Mouse (Mus musculus): ENCODE measurements around the gene Naa50. TPM values are rescaled to one million over a fixed set of nuclear protein-coding genes. Genes with fewer than 3 reads are reported as not detected.

Gene Naa50
- total RNA-seq, 4 experiments from 2014 or later = 188 to 278 (median 246) TPM

GRCm38 (mm10) chr16:44140186-44140787 lies 657 bp downstream of the Naa50 start:
- peak; percentile 71 to 78 for DNase-seq (ENCODE audit: low spot score in 2 of 2)

DNA sequence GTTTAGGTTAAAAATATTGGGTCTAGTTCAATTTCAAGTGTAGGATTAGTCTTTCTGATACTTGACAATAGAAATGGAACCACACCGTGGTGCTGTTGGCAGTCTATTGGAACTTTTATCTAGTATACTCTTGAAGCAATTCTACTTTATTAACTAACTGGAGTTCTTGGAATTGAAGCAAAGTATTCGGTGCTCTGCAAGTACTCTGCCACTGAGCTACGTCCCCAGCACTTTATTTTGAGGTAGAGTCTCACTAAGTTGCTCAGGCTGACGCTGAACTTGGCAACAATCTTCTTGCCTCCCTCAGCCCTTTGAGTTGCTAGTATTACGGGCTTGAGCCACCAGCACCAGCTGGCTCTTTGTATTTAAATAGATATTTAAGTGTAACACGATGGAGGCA lies 1.9 kb downstream of the Naa50 start:
- peak in 1 of 2 experiments; percentile 28 for DNase-seq (ENCODE audit: low spot score in 2 of 2)

GRCm38 (mm10) chr16:44149002-44149767 lies 9.6 kb downstream of the Naa50 start:
- DNase-seq (ENCODE audit: low spot score in 2 of 2) = no peak

DNA sequence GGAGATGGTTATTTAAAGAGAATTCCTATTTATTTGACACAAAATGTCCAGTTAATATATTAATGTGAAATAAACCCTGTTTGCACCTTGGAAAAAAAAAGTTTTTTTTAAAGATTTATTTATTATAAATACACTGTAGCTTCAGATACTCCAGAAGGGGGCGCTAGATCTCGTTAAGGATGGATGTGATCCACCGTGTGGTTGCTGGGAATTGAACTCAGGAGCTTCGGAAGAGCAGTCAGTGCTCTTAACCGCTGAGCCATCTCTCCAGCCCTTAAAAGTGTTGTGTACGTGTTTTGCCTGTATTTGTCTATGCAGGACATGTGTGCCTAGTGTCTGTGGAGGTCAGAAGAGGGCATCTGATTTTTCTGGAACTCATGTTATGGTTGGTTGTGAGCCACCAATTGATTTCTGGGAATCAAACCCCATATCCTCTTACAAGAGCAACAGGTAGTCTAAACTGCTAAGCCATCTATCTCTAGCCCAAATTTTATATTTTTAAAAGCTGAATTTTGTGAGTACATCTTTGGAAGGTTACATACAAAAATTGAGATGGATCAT lies 14.9 kb downstream of the Naa50 start:
- no peak for DNase-seq (ENCODE audit: low spot score in 2 of 2)

GRCm38 (mm10) chr16:44159325-44159724 lies 19.7 kb downstream of the Naa50 start:
- no peak for DNase-seq (ENCODE audit: low spot score in 2 of 2)

- DNase-seq (ENCODE audit: low spot score in 2 of 2) = no peak
Observed at GRCm38 (mm10) chr16:44163831-44164230, 24.2 kb downstream of the Naa50 start.

- no peak for DNase-seq (ENCODE audit: low spot score in 2 of 2)
Observed at GRCm38 (mm10) chr16:44165182-44165581, 25.6 kb downstream of the Naa50 start.

DNA sequence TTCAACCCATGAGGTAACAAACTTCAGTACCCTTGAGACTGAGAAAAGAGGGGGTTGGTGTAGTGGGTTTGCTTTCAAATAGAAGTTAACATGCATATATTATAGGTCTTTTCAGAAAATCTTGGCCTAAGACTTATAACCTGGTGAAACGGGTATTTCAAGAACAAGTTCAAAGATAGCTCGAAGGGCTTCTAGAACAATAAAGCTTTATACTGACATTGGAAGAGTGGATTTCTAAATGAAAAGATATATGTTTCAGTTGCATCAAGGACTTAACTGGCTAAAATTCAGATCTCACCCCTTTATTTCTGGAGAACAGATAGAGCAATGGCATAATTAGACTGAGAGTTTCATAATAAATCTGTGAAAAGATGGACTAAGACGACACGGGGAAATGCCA lies 29.4 kb downstream of the Naa50 start:
- DNase-seq (ENCODE audit: low spot score in 2 of 2) = no peak

GRCm38 (mm10) chr16:44172297-44173154 lies 32.9 kb downstream of the Naa50 start:
- peak; percentile 98 for DNase-seq (ENCODE audit: low spot score in 2 of 2)

GRCm38 (mm10) chr16:44173155-44173941 lies 33.7 kb downstream of the Naa50 start, which contains the start of gene Usf3:
Gene Usf3 (plus strand): TSS chr16:44173246.
- peak; percentile 33 to 49 for DNase-seq (ENCODE audit: low spot score in 2 of 2)

- DNase-seq (ENCODE audit: low spot score in 2 of 2) = no peak
Observed at GRCm38 (mm10) chr16:44173966-44174530, 34.4 kb downstream of the Naa50 start.

DNA sequence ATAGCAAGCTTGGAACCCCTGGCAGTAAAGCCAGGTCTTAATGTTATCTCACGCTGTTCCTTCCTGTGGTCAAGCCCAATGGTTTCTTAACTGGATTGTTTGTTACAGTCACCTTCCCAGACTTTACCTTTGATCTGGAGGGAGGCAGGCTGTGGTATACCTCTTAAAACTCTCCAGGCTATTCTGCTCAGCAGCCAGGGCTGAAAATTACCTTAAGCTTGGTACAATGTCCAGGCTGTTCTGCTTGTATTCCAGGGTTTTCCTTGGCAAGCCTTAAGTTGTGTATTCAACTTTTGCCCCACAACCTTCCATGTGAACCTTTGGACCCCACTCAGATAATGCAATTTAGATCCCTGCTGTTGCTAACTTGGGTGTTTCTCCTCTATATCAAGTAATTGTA lies 35.4 kb downstream of the Naa50 start:
- DNase-seq (ENCODE audit: low spot score in 2 of 2) = no peak

GRCm38 (mm10) chr16:44176511-44176910 lies 36.9 kb downstream of the Naa50 start:
- DNase-seq (ENCODE audit: low spot score in 2 of 2) = no peak

- no peak for DNase-seq (ENCODE audit: low spot score in 2 of 2)
Observed at GRCm38 (mm10) chr16:44178555-44178954, 38.9 kb downstream of the Naa50 start.

- DNase-seq (ENCODE audit: low spot score in 2 of 2) = no peak
Observed at GRCm38 (mm10) chr16:44182597-44182996, 43.0 kb downstream of the Naa50 start.

DNA sequence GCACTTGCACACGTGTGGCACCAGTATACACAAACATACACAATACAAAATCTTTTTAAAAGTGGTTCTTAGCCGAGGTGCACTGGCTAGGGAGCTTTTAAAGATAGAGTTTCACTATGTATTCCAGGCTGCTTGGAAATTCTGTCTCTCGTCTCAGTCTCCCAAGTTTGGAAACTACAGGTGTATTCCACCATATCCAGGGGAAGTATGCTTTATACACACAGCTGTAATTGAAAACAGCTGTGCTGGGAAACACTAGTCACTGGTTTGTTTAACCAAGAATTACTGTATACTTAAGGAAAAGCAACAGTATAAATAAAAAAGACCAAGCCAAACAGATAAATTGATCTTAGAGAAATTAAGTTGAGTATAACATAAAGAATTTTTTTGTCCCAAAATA lies 45.1 kb downstream of the Naa50 start:
- no peak for DNase-seq (ENCODE audit: low spot score in 2 of 2)

DNA sequence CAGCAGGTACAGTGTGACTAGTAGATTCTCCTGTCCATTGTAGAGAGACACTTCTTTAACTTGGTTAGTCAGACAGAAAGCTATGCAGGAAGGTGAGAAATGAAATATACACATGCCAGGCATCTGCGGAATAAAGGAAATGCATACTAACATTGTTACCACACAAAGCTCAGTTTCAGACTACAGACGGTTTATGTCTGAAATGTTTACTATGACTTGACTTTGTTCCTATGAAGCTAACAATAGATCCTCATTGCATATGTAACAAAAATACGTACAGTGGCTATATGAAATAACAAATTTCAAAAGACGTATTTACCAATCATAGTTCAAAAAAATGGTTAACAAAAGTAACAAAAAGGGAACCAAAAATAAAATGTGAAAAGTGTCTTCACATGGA lies 47.5 kb downstream of the Naa50 start:
- no peak for DNase-seq (ENCODE audit: low spot score in 2 of 2)

DNA sequence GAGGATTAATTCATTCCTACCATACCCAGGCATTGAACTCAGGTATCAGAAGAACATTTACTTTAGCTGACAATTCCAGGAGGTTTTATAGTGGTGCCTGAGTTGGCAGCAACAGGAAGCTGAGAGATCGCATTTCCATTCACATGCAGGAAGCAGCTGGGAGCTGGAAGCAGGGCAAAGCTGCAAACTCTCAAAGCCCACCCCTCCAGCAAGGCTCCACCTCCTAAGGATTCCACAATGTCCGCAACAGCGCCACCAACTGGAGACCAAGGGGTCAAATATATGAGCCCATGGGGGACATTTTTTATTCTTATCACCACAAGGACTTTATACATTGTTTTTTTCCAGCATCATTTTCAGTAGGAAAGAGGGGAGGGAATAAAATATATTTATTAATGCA lies 49.1 kb downstream of the Naa50 start:
- DNase-seq (ENCODE audit: low spot score in 2 of 2) = no peak

DNA sequence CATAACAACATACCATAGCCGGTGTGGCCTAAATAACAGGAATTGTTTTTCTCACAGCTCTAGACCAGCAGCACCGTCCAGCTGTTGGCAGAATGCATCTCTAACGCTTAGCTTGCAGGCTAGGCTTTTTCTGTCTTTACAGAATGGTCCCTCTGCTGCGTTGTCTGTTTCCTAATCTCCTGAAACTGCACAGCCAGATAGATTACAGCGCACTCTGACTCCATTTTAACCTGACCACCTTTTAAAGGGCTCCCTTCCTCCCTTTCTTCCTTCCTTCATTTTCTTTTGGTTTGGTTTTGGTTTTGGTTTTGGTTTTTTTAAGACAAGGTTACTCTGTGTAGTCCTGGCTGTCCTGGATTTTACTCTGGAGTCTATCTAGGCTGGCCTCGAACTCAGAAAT lies 50.4 kb downstream of the Naa50 start:
- DNase-seq (ENCODE audit: low spot score in 2 of 2) = no peak

- DNase-seq (ENCODE audit: low spot score in 2 of 2) = no peak
Observed at GRCm38 (mm10) chr16:44190968-44191367, 51.3 kb downstream of the Naa50 start.
